Mouse (Mus musculus) urinary bladder, adult 18-20 months (tissue): ENCODE measurements around the gene Cacna1b.
A peak's percentile ranks its signal among the peaks of the same experiment; 100 is the strongest.

Source experiments
- DNase-seq, 2 experiments: peaks; one replicate each; pipeline ENCODE4 v3.0.0; 2022; ENCODE audit warnings: low spot score in 2 of 2, mixed read lengths in 2 of 2

Gene Cacna1b

GRCm38 (mm10) chr2:24719645-24720379 is 43.1 kb downstream of the Cacna1b start:
- DNase-seq = no peak

GRCm38 (mm10) chr2:24718906-24719305 is 44.0 kb downstream of the Cacna1b start:
- no peak for DNase-seq

- no peak for DNase-seq
These were observed 45.0 kb downstream of the Cacna1b start for GRCm38 (mm10) chr2:24717963-24718362.

GRCm38 (mm10) chr2:24717461-24717860 is 45.5 kb downstream of the Cacna1b start:
- DNase-seq = no peak

GRCm38 (mm10) chr2:24705929-24706328 is 57.0 kb downstream of the Cacna1b start:
- no peak for DNase-seq

- DNase-seq = no peak
These were observed 60.6 kb downstream of the Cacna1b start for GRCm38 (mm10) chr2:24702208-24702957.

- no peak for DNase-seq
These were observed 65.5 kb downstream of the Cacna1b start for GRCm38 (mm10) chr2:24697281-24697980.

- no peak for DNase-seq
These were observed 70.6 kb downstream of the Cacna1b start for GRCm38 (mm10) chr2:24692371-24692770.

GRCm38 (mm10) chr2:24690356-24690755 is 72.6 kb downstream of the Cacna1b start:
- no peak for DNase-seq

- DNase-seq = no peak
These were observed 77.6 kb downstream of the Cacna1b start for GRCm38 (mm10) chr2:24685347-24685746.

- DNase-seq = no peak
These were observed 78.2 kb downstream of the Cacna1b start for GRCm38 (mm10) chr2:24684796-24685195.

- DNase-seq = no peak
These were observed 79.7 kb downstream of the Cacna1b start for GRCm38 (mm10) chr2:24683266-24683665.

- no peak for DNase-seq
These were observed 82.2 kb downstream of the Cacna1b start for GRCm38 (mm10) chr2:24680731-24681130.

GRCm38 (mm10) chr2:24680176-24680575 is 82.8 kb downstream of the Cacna1b start:
- no peak for DNase-seq

- peak in 1 of 2 experiments; percentile 27 for DNase-seq
These were observed 83.8 kb downstream of the Cacna1b start for GRCm38 (mm10) chr2:24679012-24679651.

GRCm38 (mm10) chr2:24678538-24678937 is 84.4 kb downstream of the Cacna1b start:
- no peak for DNase-seq

- DNase-seq = no peak
These were observed 84.8 kb downstream of the Cacna1b start for GRCm38 (mm10) chr2:24678110-24678509.

- no peak for DNase-seq
These were observed 85.3 kb downstream of the Cacna1b start for GRCm38 (mm10) chr2:24677629-24678028.

GRCm38 (mm10) chr2:24674432-24675006 is 88.4 kb downstream of the Cacna1b start:
- no peak for DNase-seq

- DNase-seq = no peak
These were observed 94.4 kb downstream of the Cacna1b start for GRCm38 (mm10) chr2:24668598-24668997.

GRCm38 (mm10) chr2:24664678-24665257 is 98.2 kb downstream of the Cacna1b start:
- no peak for DNase-seq
